Mouse (Mus musculus): ENCODE measurements around the gene Cit. TPM values are rescaled to one million over a fixed set of nuclear protein-coding genes. Genes with fewer than 3 reads are reported as not detected.

The Cit gene
- polyA plus RNA-seq, 1 experiment from 2014 or later, result 3.7 TPM

GRCm38 (mm10) chr5:115975672-115976071 lies 130.6 kb downstream of the Cit start:
- TF ChIP-seq CTCF (IDR thresholded peaks at IDR 0.05; ENCODE audit: low read depth), result peak; percentile 36
- Histone ChIP-seq H3K4me2 (replicated peaks; ENCODE audit: low read depth) (no peak overlapping the region), H3K4me1 (replicated peaks; ENCODE audit: control insufficient read depth, insufficient read depth, low read length) (no peaks in the 10 kb centered on the region; the same call in 1 of the 2 replicates), H3K27me3 (replicated peaks; ENCODE audit: control insufficient read depth, insufficient read depth, low read length) (no peaks in the 10 kb centered on the region), H3K9ac (ENCODE audit: low read depth, low read length) (no peak overlapping the region), H3K36me3 (ENCODE audit: control insufficient read depth, insufficient read depth) (peaks cover 8% of the 10 kb centered on the region; the same call in 1 of the 2 replicates), H3K4me3 (ENCODE audit: low read depth, low read length) (no peak overlapping the region), H3K9me3 (ENCODE audit: control insufficient read depth) (no peaks in the 10 kb centered on the region), H3K27ac (ENCODE audit: low read depth, low read length) (no peak overlapping the region)
- WGBS, result 88% methylated on average over 10 of the region's 10 CpGs
- no peak for ATAC-seq

GRCm38 (mm10) chr5:115976446-115976845 lies 131.4 kb downstream of the Cit start:
- Histone ChIP-seq H3K4me2 (replicated peaks; ENCODE audit: low read depth) (no peak overlapping the region), H3K9ac (ENCODE audit: low read depth, low read length) (no peak overlapping the region), H3K27ac (ENCODE audit: low read depth, low read length) (no peak overlapping the region), H3K4me3 (ENCODE audit: low read depth, low read length) (no peak overlapping the region), H3K4me1 (replicated peaks; ENCODE audit: control insufficient read depth, insufficient read depth, low read length) (no peaks in the 10 kb centered on the region), H3K27me3 (replicated peaks; ENCODE audit: control insufficient read depth, insufficient read depth, low read length) (no peaks in the 10 kb centered on the region), H3K9me3 (ENCODE audit: control insufficient read depth) (no peaks in the 10 kb centered on the region), H3K36me3 (ENCODE audit: control insufficient read depth, insufficient read depth) (peaks cover 11% of the 10 kb centered on the region; the same call in 1 of the 2 replicates)
- 95% methylated on average over 5 of the region's 5 CpGs for WGBS
- TF ChIP-seq CTCF (IDR thresholded peaks at IDR 0.05; ENCODE audit: low read depth), result no peak
- ATAC-seq, result no peak

GRCm38 (mm10) chr5:115977266-115977665 lies 132.2 kb downstream of the Cit start:
- WGBS, result 20% methylated on average over 10 of the region's 10 CpGs
- no peak for TF ChIP-seq CTCF (IDR thresholded peaks at IDR 0.05; ENCODE audit: low read depth)
- peak overlapping the region; percentile 28; the same call in 1 of the 2 replicates for H3K4me2 ChIP-seq (replicated peaks; ENCODE audit: low read depth)
- no peaks in the 10 kb centered on the region for H3K4me1 ChIP-seq (replicated peaks; ENCODE audit: control insufficient read depth, insufficient read depth, low read length)
- peaks cover 15% of the 10 kb centered on the region; the same call in 1 of the 2 replicates for H3K36me3 ChIP-seq (ENCODE audit: control insufficient read depth, insufficient read depth)
- no peak for ATAC-seq
- H3K4me3 ChIP-seq (ENCODE audit: low read depth, low read length), result no peak overlapping the region
- H3K9me3 ChIP-seq (ENCODE audit: control insufficient read depth), result no peaks in the 10 kb centered on the region
- H3K9ac ChIP-seq (ENCODE audit: low read depth, low read length), result no peak overlapping the region
- H3K27ac ChIP-seq (ENCODE audit: low read depth, low read length), result peak overlapping the region; percentile 37; the same call in 1 of the 2 replicates
- H3K27me3 ChIP-seq (replicated peaks; ENCODE audit: control insufficient read depth, insufficient read depth, low read length), result no peaks in the 10 kb centered on the region

- 70% methylated on average over 10 of the region's 10 CpGs for WGBS
- peak overlapping the region; percentile 28; the same call in 1 of the 2 replicates for H3K4me2 ChIP-seq (replicated peaks; ENCODE audit: low read depth)
- no peak for TF ChIP-seq CTCF (IDR thresholded peaks at IDR 0.05; ENCODE audit: low read depth)
- no peaks in the 10 kb centered on the region for H3K9me3 ChIP-seq (ENCODE audit: control insufficient read depth)
- no peak overlapping the region for H3K4me3 ChIP-seq (ENCODE audit: low read depth, low read length)
- H3K27me3 ChIP-seq (replicated peaks; ENCODE audit: control insufficient read depth, insufficient read depth, low read length), result no peaks in the 10 kb centered on the region
- peaks cover 15% of the 10 kb centered on the region; the same call in 1 of the 2 replicates for H3K36me3 ChIP-seq (ENCODE audit: control insufficient read depth, insufficient read depth)
- 0 out of 2 replicates have a peak, but pooled peaks cover 3% of the 10 kb centered on the region for H3K4me1 ChIP-seq (replicated peaks; ENCODE audit: control insufficient read depth, insufficient read depth, low read length)
- no peak overlapping the region for H3K9ac ChIP-seq (ENCODE audit: low read depth, low read length)
- H3K27ac ChIP-seq (ENCODE audit: low read depth, low read length), result peak overlapping the region; percentile 37; the same call in 1 of the 2 replicates
- no peak for ATAC-seq
Observed at GRCm38 (mm10) chr5:115977757-115978156, 132.7 kb downstream of the Cit start.

- 77% methylated on average over 5 of the region's 5 CpGs for WGBS
- Histone ChIP-seq H3K27me3 (replicated peaks; ENCODE audit: control insufficient read depth, insufficient read depth, low read length) (no peaks in the 10 kb centered on the region), H3K4me1 (replicated peaks; ENCODE audit: control insufficient read depth, insufficient read depth, low read length) (0 out of 2 replicates have a peak, but pooled peaks cover 6% of the 10 kb centered on the region), H3K9ac (ENCODE audit: low read depth, low read length) (no peak overlapping the region), H3K9me3 (ENCODE audit: control insufficient read depth) (no peaks in the 10 kb centered on the region), H3K4me2 (replicated peaks; ENCODE audit: low read depth) (no peak overlapping the region), H3K36me3 (ENCODE audit: control insufficient read depth, insufficient read depth) (peaks cover 15% of the 10 kb centered on the region; the same call in 1 of the 2 replicates), H3K27ac (ENCODE audit: low read depth, low read length) (no peak overlapping the region), H3K4me3 (ENCODE audit: low read depth, low read length) (no peak overlapping the region)
- ATAC-seq, result no peak
- TF ChIP-seq CTCF (IDR thresholded peaks at IDR 0.05; ENCODE audit: low read depth), result no peak
Observed at GRCm38 (mm10) chr5:115978255-115978654, 133.2 kb downstream of the Cit start.

GRCm38 (mm10) chr5:115979134-115979696 lies 134.1 kb downstream of the Cit start:
- Histone ChIP-seq H3K4me3 (ENCODE audit: low read depth, low read length) (no peak overlapping the region), H3K4me2 (replicated peaks; ENCODE audit: low read depth) (no peak overlapping the region), H3K27me3 (replicated peaks; ENCODE audit: control insufficient read depth, insufficient read depth, low read length) (no peaks in the 10 kb centered on the region), H3K9me3 (ENCODE audit: control insufficient read depth) (no peaks in the 10 kb centered on the region), H3K36me3 (ENCODE audit: control insufficient read depth, insufficient read depth) (peaks cover 12% of the 10 kb centered on the region; the same call in 1 of the 2 replicates), H3K9ac (ENCODE audit: low read depth, low read length) (no peak overlapping the region), H3K4me1 (replicated peaks; ENCODE audit: control insufficient read depth, insufficient read depth, low read length) (0 out of 2 replicates have a peak, but pooled peaks cover 6% of the 10 kb centered on the region), H3K27ac (ENCODE audit: low read depth, low read length) (no peak overlapping the region)
- no peak for ATAC-seq
- WGBS, result 66% methylated on average over 16 of the region's 16 CpGs
- TF ChIP-seq CTCF (IDR thresholded peaks at IDR 0.05; ENCODE audit: low read depth), result peak; percentile 81

Data from intestine, postnatal 0 days (tissue).